Mouse (Mus musculus): ENCODE measurements around the gene Hipk2. TPM values are rescaled to one million over a fixed set of nuclear protein-coding genes. Genes with fewer than 3 reads are reported as not detected.

The Hipk2 gene
- total and polyA plus RNA-seq, 3 experiments, result 3.9 to 85.1 (median 14.1) TPM

DNA sequence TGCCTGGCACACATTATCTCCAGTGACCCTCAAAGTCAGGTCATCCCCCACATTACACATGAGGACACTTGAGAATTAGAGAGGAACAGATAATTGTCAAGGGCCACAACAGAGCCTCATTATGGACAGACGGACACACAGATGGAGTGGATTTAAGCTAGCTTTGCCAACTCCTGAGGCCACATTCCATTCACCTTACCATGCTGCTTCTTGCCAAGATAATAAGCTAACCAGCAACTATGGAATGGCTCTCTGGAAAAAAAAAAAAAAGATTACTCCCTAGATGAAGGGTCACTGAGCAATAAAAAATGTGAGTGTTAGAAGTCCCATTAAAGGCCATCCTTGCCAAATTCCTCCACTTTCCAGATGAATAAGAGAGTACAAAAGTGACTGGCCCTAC lies 30.8 kb downstream of the Hipk2 start:
- Histone ChIP-seq H3K4me3 (ENCODE audit: control insufficient read depth in 1 of 2, insufficient read depth in 1 of 2, low read depth in 2 of 2, low read length in 2 of 2) (no peak overlapping the region), H3K36me3 (ENCODE audit: control insufficient read depth in 1 of 2, insufficient read depth in 2 of 2, low read length in 2 of 2) (peaks cover 0 to 28% of the 10 kb centered on the region in 2 experiments; a peak in 2 of 4 replicates), H3K9me3 (replicated peaks; ENCODE audit: insufficient read depth, low read length) (no peaks in the 10 kb centered on the region), H3K27me3 (ENCODE audit: control insufficient read depth in 1 of 2, insufficient read depth in 2 of 2, low read length in 2 of 2) (no peaks in the 10 kb centered on the region), H3K9ac (ENCODE audit: control insufficient read depth, low read depth, low read length, poor library complexity, severe bottlenecking) (no peak overlapping the region), H3K79me2 (ENCODE audit: control insufficient read depth, insufficient read depth, low read length, poor library complexity) (0 out of 2 replicates have a peak, but pooled peaks cover 2% of the 10 kb centered on the region), H3K4me1 (ENCODE audit: control insufficient read depth in 1 of 2, insufficient read depth in 2 of 2, low read length in 2 of 2) (peaks cover 12 to 30% of the 10 kb centered on the region in 2 experiments), H3K27ac (ENCODE audit: control insufficient read depth, low read depth, low read length) (no peak overlapping the region)
- no peak for TF ChIP-seq KAT2A (conservative IDR thresholded peaks at IDR 0.05; ENCODE audit: low read depth, low read length)
- no peak for DNase-seq (ENCODE audit: low read depth, low spot score)

DNA sequence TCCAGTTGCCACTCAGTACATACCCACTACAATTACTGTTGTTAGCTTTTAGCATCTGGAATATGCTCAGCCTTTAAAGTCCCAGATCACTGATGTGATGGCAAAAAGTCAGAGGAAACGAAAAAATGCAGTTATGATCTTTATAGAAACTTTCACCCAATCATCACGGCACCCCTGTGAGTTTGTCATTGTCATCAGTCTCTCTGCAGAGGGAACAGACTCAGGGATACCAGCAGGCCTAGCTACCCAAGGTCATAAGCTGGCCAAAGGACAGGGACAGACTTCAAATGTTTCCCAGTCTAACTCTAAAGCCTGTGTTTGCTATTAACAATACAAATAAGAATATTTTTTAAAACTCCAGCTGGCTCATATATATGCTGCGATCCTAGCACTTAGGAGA lies 34.4 kb downstream of the Hipk2 start:
- Histone ChIP-seq H3K9me3 (replicated peaks; ENCODE audit: insufficient read depth, low read length) (no peaks in the 10 kb centered on the region), H3K79me2 (ENCODE audit: control insufficient read depth, insufficient read depth, low read length, poor library complexity) (0 out of 2 replicates have a peak, but pooled peaks cover 2% of the 10 kb centered on the region), H3K36me3 (ENCODE audit: control insufficient read depth in 1 of 2, insufficient read depth in 2 of 2, low read length in 2 of 2) (peaks cover 0 to 14% of the 10 kb centered on the region in 2 experiments; a peak in 2 of 4 replicates), H3K27me3 (ENCODE audit: control insufficient read depth in 1 of 2, insufficient read depth in 2 of 2, low read length in 2 of 2) (no peaks in the 10 kb centered on the region), H3K9ac (ENCODE audit: control insufficient read depth, low read depth, low read length, poor library complexity, severe bottlenecking) (no peak overlapping the region), H3K27ac (ENCODE audit: control insufficient read depth, low read depth, low read length) (no peak overlapping the region), H3K4me1 (ENCODE audit: control insufficient read depth in 1 of 2, insufficient read depth in 2 of 2, low read length in 2 of 2) (peaks cover 2 to 16% of the 10 kb centered on the region in 2 experiments), H3K4me3 (ENCODE audit: control insufficient read depth in 1 of 2, insufficient read depth in 1 of 2, low read depth in 2 of 2, low read length in 2 of 2) (no peak overlapping the region)
- TF ChIP-seq POLR2AphosphoS2 (IDR thresholded peaks at IDR 0.05; ENCODE audit: low read length) (no peak), GATA1 (IDR thresholded peaks at IDR 0.05; ENCODE audit: low read depth, low read length) (no peak), UBTF (IDR thresholded peaks at IDR 0.05; ENCODE audit: borderline replicate concordance, insufficient read depth, low read depth, low read length) (no peak), MAFK (IDR thresholded peaks at IDR 0.05; ENCODE audit: borderline replicate concordance, low read depth, low read length) (no peak), MAZ (IDR thresholded peaks at IDR 0.05; ENCODE audit: low read depth, low read length) (no peak), ZKSCAN1 (IDR thresholded peaks at IDR 0.05; ENCODE audit: low read depth, low read length) (no peak), ZNF384 (IDR thresholded peaks at IDR 0.05; ENCODE audit: low read depth, low read length) (no peak), GABPA (IDR thresholded peaks at IDR 0.05; ENCODE audit: low read depth, low read length) (no peak)
- no peak for DNase-seq (ENCODE audit: low read depth, low spot score)

DNA sequence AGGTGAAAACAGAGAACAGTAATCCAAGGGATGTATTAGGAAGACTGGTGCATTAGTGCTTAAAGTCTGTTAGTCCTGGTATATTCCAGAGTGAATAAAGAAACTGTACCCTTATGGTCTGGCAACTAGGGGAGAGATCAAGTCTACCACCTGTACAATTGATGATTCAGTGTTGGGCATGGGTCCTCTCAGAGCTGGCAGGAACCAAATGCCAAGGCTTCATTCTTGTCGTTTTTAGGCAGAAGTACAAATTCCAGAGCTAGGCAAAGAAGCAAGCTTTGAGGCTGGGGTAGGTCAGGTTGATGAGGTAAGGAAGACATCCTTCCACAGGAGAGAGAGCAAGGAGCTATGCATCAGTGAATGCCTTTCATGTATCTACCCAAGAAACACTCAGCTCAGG lies 35.2 kb downstream of the Hipk2 start:
- TF ChIP-seq KAT2A (conservative IDR thresholded peaks at IDR 0.05; ENCODE audit: low read depth, low read length), result no peak
- TF ChIP-seq MAFK (IDR thresholded peaks at IDR 0.05; ENCODE audit: borderline replicate concordance, low read depth, low read length), result no peak
- no peak for TF ChIP-seq E2F4 (IDR thresholded peaks at IDR 0.05; ENCODE audit: borderline replicate concordance, low read depth, low read length)
- no peak for TF ChIP-seq USF2 (IDR thresholded peaks at IDR 0.05; ENCODE audit: borderline replicate concordance in 1 of 2, insufficient read depth in 1 of 2, low read depth in 1 of 2, low read length in 2 of 2)
- H3K9ac ChIP-seq (ENCODE audit: control insufficient read depth, low read depth, low read length, poor library complexity, severe bottlenecking), result no peak overlapping the region
- no peaks in the 10 kb centered on the region for H3K9me3 ChIP-seq (replicated peaks; ENCODE audit: insufficient read depth, low read length)
- 0 out of 2 replicates have a peak, but pooled peaks cover 2% of the 10 kb centered on the region for H3K79me2 ChIP-seq (ENCODE audit: control insufficient read depth, insufficient read depth, low read length, poor library complexity)
- peaks cover 0 to 14% of the 10 kb centered on the region in 2 experiments; a peak in 2 of 4 replicates for H3K36me3 ChIP-seq (ENCODE audit: control insufficient read depth in 1 of 2, insufficient read depth in 2 of 2, low read length in 2 of 2)
- no peaks in the 10 kb centered on the region for H3K27me3 ChIP-seq (ENCODE audit: control insufficient read depth in 1 of 2, insufficient read depth in 2 of 2, low read length in 2 of 2)
- no peak for DNase-seq (ENCODE audit: low read depth, low spot score)
- H3K4me1 ChIP-seq (ENCODE audit: control insufficient read depth in 1 of 2, insufficient read depth in 2 of 2, low read length in 2 of 2), result peaks cover 6 to 16% of the 10 kb centered on the region in 2 experiments
- H3K4me3 ChIP-seq (ENCODE audit: control insufficient read depth in 1 of 2, insufficient read depth in 1 of 2, low read depth in 2 of 2, low read length in 2 of 2), result no peak overlapping the region
- H3K27ac ChIP-seq (ENCODE audit: control insufficient read depth, low read depth, low read length), result no peak overlapping the region
